In the genomic region with DNA sequence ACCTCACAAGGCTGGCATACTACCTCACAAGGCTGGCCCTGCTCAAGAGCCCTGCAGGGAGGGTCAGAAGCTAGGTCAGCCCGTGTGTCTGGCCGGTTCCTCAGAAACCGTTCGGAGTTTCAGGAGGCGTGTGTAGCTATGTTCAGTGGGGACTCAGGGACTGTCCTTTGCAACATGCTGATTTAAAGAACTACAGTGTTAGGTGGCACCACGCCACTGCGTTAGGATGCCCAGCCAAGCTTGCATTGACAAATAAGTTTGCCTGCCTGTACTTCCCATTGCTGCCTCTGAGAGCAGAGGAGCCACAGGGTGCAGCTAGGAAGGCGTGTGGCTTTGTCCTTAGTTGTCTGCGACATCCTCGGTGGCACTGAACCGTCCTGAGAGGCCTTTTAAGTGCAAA, we compare ENCODE assay signal across 11 mouse cellular contexts. TPM values are rescaled to one million over a fixed set of nuclear protein-coding genes. Genes with fewer than 3 reads are reported as not detected.
A peak's percentile ranks its signal among the peaks of the same experiment; 100 is the strongest.
DNase-seq lines count a peak whose midpoint lies in the region; ATAC-seq and TF ChIP-seq lines count a peak whose summit lies in the region.
"Had no signal": no experiment of that assay in that cellular context is flagged by ENCODE, and none has a peak within 500 bp of the region (broad histone marks: within the 10 kb centered on the region; RNA-seq: fewer than 3 reads in every experiment).

No protein-coding gene starts in this region.

- no peaks in the 10 kb centered on the region for H3K9me3 ChIP-seq in kidney, postnatal 0 days (replicated peaks; ENCODE audit: low read length)
- no peaks in the 10 kb centered on the region for H3K9me3 ChIP-seq in forebrain, embryonic 15.5 days

- no peak overlapping the region for H3K9ac ChIP-seq in kidney, postnatal 0 days (ENCODE audit: low read depth, low read length)
- no peak overlapping the region for H3K9ac ChIP-seq in forebrain, embryonic 15.5 days (replicated peaks)

- DNase-seq in cerebellum, postnatal 10 days = peak; percentile 68
- DNase-seq in kidney, postnatal 0 days (ENCODE audit: low spot score) = peak; percentile 27
- no peak for DNase-seq in kidney, postnatal 36 days
- DNase-seq in ZHBTc4 (ENCODE audit: low read depth, low spot score) = peak; percentile 35
- DNase-seq in heart, postnatal 4 days = peak; percentile 58
- no peak for DNase-seq in thymus, postnatal 0 days (ENCODE audit: low spot score)
- DNase-seq: kidney, postnatal 25 days; liver had no signal

- peak; percentile 27; the same call in 1 of the 2 replicates for TF ChIP-seq CTCF in kidney, postnatal 0 days (IDR thresholded peaks at IDR 0.05; ENCODE audit: low read depth)

- no peak overlapping the region for H3K4me2 ChIP-seq in kidney, postnatal 0 days (ENCODE audit: low read length)
- H3K4me2 ChIP-seq in forebrain, embryonic 15.5 days (replicated peaks) = no peak overlapping the region

- no peak overlapping the region for H3K27ac ChIP-seq in kidney, postnatal 0 days
- no peak overlapping the region for H3K27ac ChIP-seq in forebrain, embryonic 15.5 days (replicated peaks)

- 73% methylated on average over 11 of the region's 11 CpGs for WGBS in kidney, postnatal 0 days
- WGBS in forebrain, embryonic 15.5 days = 63% methylated on average over 11 of the region's 11 CpGs

- ATAC-seq in cerebellum, adult (ENCODE audit: insufficient number of reproducible peaks, low FRiP score, low TSS enrichment) = no peak
- no peak for ATAC-seq in kidney, postnatal 0 days (replicated peaks; ENCODE audit: low FRiP score, low read depth)
- ATAC-seq in forebrain, embryonic 15.5 days (replicated peaks) = no peak

- no peaks in the 10 kb centered on the region for H3K36me3 ChIP-seq in kidney, postnatal 0 days (ENCODE audit: insufficient read depth, low read length)
- no peaks in the 10 kb centered on the region for H3K36me3 ChIP-seq in forebrain, embryonic 15.5 days

- H3K4me1 ChIP-seq in kidney, postnatal 0 days (replicated peaks; ENCODE audit: insufficient read depth, low read length) = peaks cover 6% of the 10 kb centered on the region; the same call in 1 of the 2 replicates
- peaks cover 17% of the 10 kb centered on the region for H3K4me1 ChIP-seq in forebrain, embryonic 15.5 days

- H3K27me3 ChIP-seq in kidney, postnatal 0 days (ENCODE audit: insufficient read depth, low read length) = no peaks in the 10 kb centered on the region
- H3K27me3 ChIP-seq in forebrain, embryonic 15.5 days = no peaks in the 10 kb centered on the region

- no peak overlapping the region for H3K4me3 ChIP-seq in kidney, postnatal 0 days (replicated peaks; ENCODE audit: low read depth, low read length)
- H3K4me3 ChIP-seq in forebrain, embryonic 15.5 days = no peak overlapping the region
- H3K4me3 ChIP-seq: erythroblast, embryonic 14.5 days had no signal

RNA-seq across cellular contexts. Expression of gene Rassf8, which starts 23.3 kb away (rescaled TPM):
- polyA plus RNA-seq in kidney, postnatal 0 days (2015; fragmentation: Nextera tagmentation; extraction: Ambion mirVana) = 10.3 and 11.0 TPM in 2 replicates
- 10 to 100 TPM; 93.1 to 97.9 TPM for total RNA-seq in heart, postnatal 4 days (2021)
- polyA plus RNA-seq in thymus, postnatal 0 days (2015; fragmentation: Nextera tagmentation; extraction: Ambion mirVana) = 2.0 and 2.1 TPM in 2 replicates
- 3.2 and 3.5 TPM in 2 replicates for polyA plus RNA-seq in forebrain, embryonic 15.5 days (2015; fragmentation: Nextera tagmentation; extraction: Ambion mirVana)
- polyA plus RNA-seq: erythroblast, embryonic 14.5 days had no signal

Comparison
In these comparisons a context has a peak if more than half of its experiments do, and no peak if none do; other contexts are left out.
1. DNase-seq: peak in cerebellum, postnatal 10 days (2 of 2), kidney, postnatal 0 days (single experiment), ZHBTc4 (single experiment) and heart, postnatal 4 days (single experiment); none in kidney, postnatal 36 days (0 of 2) and thymus, postnatal 0 days (single experiment).